Mouse (Mus musculus) midbrain, embryonic 16.5 days (tissue): ENCODE results near the gene Tgfbr1. TPM values are rescaled to one million over a fixed set of nuclear protein-coding genes. Genes with fewer than 3 reads are reported as not detected.

Experiments
- ATAC-seq: fragments of 200-750 bp; cut with Nextera tagmentation; 2 replicates; pipeline ENCODE4 v1.8.0; 2017; ENCODE audit warnings: moderate TSS enrichment
- H3K27ac ChIP-seq: fragments of 300-500 bp; sonication (generic); 2 replicates; pipeline ENCODE4 v1.5.1; 2014; ENCODE audit warnings: mild to moderate bottlenecking, low read length, mixed read lengths
- H3K27me3 ChIP-seq: fragments of 300-500 bp; sonication (generic); 2 replicates; pipeline ENCODE4 v1.6.1; 2014; ENCODE audit warnings: low read depth, low read length, mixed read lengths; ENCODE audit not compliant: control insufficient read depth, insufficient read depth
- H3K36me3 ChIP-seq: fragments of 300-500 bp; sonication (generic); 2 replicates; pipeline ENCODE4 v1.6.1; 2014; ENCODE audit warnings: mild to moderate bottlenecking, low read length, moderate library complexity, mixed read lengths; ENCODE audit not compliant: control insufficient read depth, insufficient read depth
- H3K4me1 ChIP-seq: fragments of 300-500 bp; sonication (generic); 2 replicates; pipeline ENCODE4 v1.6.1; 2014; ENCODE audit warnings: mild to moderate bottlenecking, low read length, mixed read lengths; ENCODE audit not compliant: control insufficient read depth, insufficient read depth
- H3K4me2 ChIP-seq: fragments of 300-500 bp; sonication (generic); 2 replicates; pipeline ENCODE4 v1.6.1; 2014; ENCODE audit warnings: mild to moderate bottlenecking, low read length, mixed read lengths
- H3K4me3 ChIP-seq: fragments of 300-500 bp; sonication (generic); 2 replicates; pipeline ENCODE4 v1.5.1; 2014; ENCODE audit warnings: low read depth, mild to moderate bottlenecking, low read length, moderate library complexity, mixed read lengths
- H3K9ac ChIP-seq: fragments of 300-500 bp; sonication (generic); 2 replicates; pipeline ENCODE4 v1.6.1; 2014; ENCODE audit warnings: low read depth, low read length, mixed read lengths
- H3K9me3 ChIP-seq: fragments of 300-500 bp; sonication (generic); replicated peaks from 2 replicates; pipeline ENCODE4 v1.6.1; 2014; ENCODE audit warnings: mild to moderate bottlenecking, low read length, mixed read lengths; ENCODE audit not compliant: control insufficient read depth, poor library complexity, severe bottlenecking
- WGBS: fragments of 180-500 bp; shearing (Covaris S2); extraction: QIAGEN DNeasy Blood & Tissue Kit; methylation state at CpG from one replicate; pipeline ENCODE4 v1.1.7; 2014; 5-methylcytosine and 5-hydroxymethylcytosine counted together
- polyA plus RNA-seq: library from polyadenylated mRNA; unstranded; fragments of >200 nt; fragmentation: Nextera tagmentation; extraction: Ambion mirVana; gene quantifications from 2 replicates; pipeline ENCODE4 v1.2.1, GENCODE M21; 2015

Gene Tgfbr1
- polyA plus RNA-seq, 1 experiment from 2014 or later = 30.2 TPM

- no peak for ATAC-seq
- H3K4me1 ChIP-seq = no peaks in the 10 kb centered on the region
- no peaks in the 10 kb centered on the region for H3K27me3 ChIP-seq
- no peak overlapping the region for H3K27ac ChIP-seq
- no peak overlapping the region for H3K4me2 ChIP-seq
- no peaks in the 10 kb centered on the region for H3K36me3 ChIP-seq
- no peaks in the 10 kb centered on the region for H3K9me3 ChIP-seq
- H3K9ac ChIP-seq = no peak overlapping the region
- WGBS = 76% methylated on average over 2 of the region's 2 CpGs
- no peak overlapping the region for H3K4me3 ChIP-seq
Measured at GRCm38 (mm10) chr4:47315458-47315857, 37.6 kb upstream of the Tgfbr1 start.

GRCm38 (mm10) chr4:47316432-47316831 is 36.6 kb upstream of the Tgfbr1 start:
- Histone ChIP-seq H3K36me3 (no peaks in the 10 kb centered on the region), H3K9me3 (no peaks in the 10 kb centered on the region), H3K4me2 (no peak overlapping the region), H3K9ac (no peak overlapping the region), H3K27me3 (no peaks in the 10 kb centered on the region), H3K4me1 (no peaks in the 10 kb centered on the region), H3K27ac (no peak overlapping the region), H3K4me3 (no peak overlapping the region)
- no peak for ATAC-seq
- WGBS = 88% methylated on average over 6 of the region's 6 CpGs

GRCm38 (mm10) chr4:47319561-47320321 is 33.3 kb upstream of the Tgfbr1 start:
- H3K9ac ChIP-seq = no peak overlapping the region
- no peak for ATAC-seq
- no peak overlapping the region for H3K27ac ChIP-seq
- no peaks in the 10 kb centered on the region for H3K27me3 ChIP-seq
- H3K4me3 ChIP-seq = no peak overlapping the region
- H3K9me3 ChIP-seq = no peaks in the 10 kb centered on the region
- no peaks in the 10 kb centered on the region for H3K36me3 ChIP-seq
- WGBS = 92% methylated on average over 9 of the region's 10 CpGs
- no peak overlapping the region for H3K4me2 ChIP-seq
- no peaks in the 10 kb centered on the region for H3K4me1 ChIP-seq

GRCm38 (mm10) chr4:47322315-47322714 is 30.7 kb upstream of the Tgfbr1 start:
- Histone ChIP-seq H3K9me3 (no peaks in the 10 kb centered on the region), H3K4me1 (no peaks in the 10 kb centered on the region), H3K27ac (no peak overlapping the region), H3K4me3 (no peak overlapping the region), H3K9ac (no peak overlapping the region), H3K36me3 (no peaks in the 10 kb centered on the region), H3K4me2 (no peak overlapping the region), H3K27me3 (no peaks in the 10 kb centered on the region)
- 81% methylated on average over 3 of the region's 3 CpGs for WGBS
- no peak for ATAC-seq

GRCm38 (mm10) chr4:47324206-47324605 is 28.8 kb upstream of the Tgfbr1 start:
- ATAC-seq = no peak
- Histone ChIP-seq H3K4me1 (no peaks in the 10 kb centered on the region), H3K36me3 (no peaks in the 10 kb centered on the region), H3K9me3 (no peaks in the 10 kb centered on the region), H3K4me2 (no peak overlapping the region), H3K27ac (no peak overlapping the region), H3K27me3 (no peaks in the 10 kb centered on the region), H3K9ac (no peak overlapping the region), H3K4me3 (no peak overlapping the region)
- 100% methylated on average over 1 of the region's 1 CpGs for WGBS

- Histone ChIP-seq H3K27me3 (no peaks in the 10 kb centered on the region), H3K9ac (no peak overlapping the region), H3K36me3 (no peaks in the 10 kb centered on the region), H3K4me3 (no peak overlapping the region), H3K4me2 (no peak overlapping the region), H3K27ac (no peak overlapping the region), H3K9me3 (no peaks in the 10 kb centered on the region), H3K4me1 (no peaks in the 10 kb centered on the region)
- 80% methylated on average over 3 of the region's 3 CpGs for WGBS
- ATAC-seq = no peak
Measured at GRCm38 (mm10) chr4:47327782-47328181, 25.2 kb upstream of the Tgfbr1 start.

- H3K27ac ChIP-seq = no peak overlapping the region
- no peak overlapping the region for H3K9ac ChIP-seq
- 17% methylated on average over 1 of the region's 1 CpGs for WGBS
- H3K36me3 ChIP-seq = no peaks in the 10 kb centered on the region
- H3K27me3 ChIP-seq = no peaks in the 10 kb centered on the region
- H3K4me2 ChIP-seq = no peak overlapping the region
- H3K4me3 ChIP-seq = no peak overlapping the region
- no peaks in the 10 kb centered on the region for H3K9me3 ChIP-seq
- H3K4me1 ChIP-seq = no peaks in the 10 kb centered on the region
- ATAC-seq = no peak
Measured at GRCm38 (mm10) chr4:47329285-47329684, 23.7 kb upstream of the Tgfbr1 start.

- no peak for ATAC-seq
- H3K9me3 ChIP-seq = no peaks in the 10 kb centered on the region
- 94% methylated on average over 13 of the region's 13 CpGs for WGBS
- no peaks in the 10 kb centered on the region for H3K27me3 ChIP-seq
- H3K4me2 ChIP-seq = no peak overlapping the region
- H3K4me1 ChIP-seq = no peaks in the 10 kb centered on the region
- H3K36me3 ChIP-seq = no peaks in the 10 kb centered on the region
- no peak overlapping the region for H3K4me3 ChIP-seq
- no peak overlapping the region for H3K27ac ChIP-seq
- H3K9ac ChIP-seq = no peak overlapping the region
Measured at GRCm38 (mm10) chr4:47330378-47331052, 22.5 kb upstream of the Tgfbr1 start.

- no peaks in the 10 kb centered on the region for H3K9me3 ChIP-seq
- no peaks in the 10 kb centered on the region for H3K4me1 ChIP-seq
- ATAC-seq = no peak
- no peak overlapping the region for H3K4me3 ChIP-seq
- H3K27ac ChIP-seq = no peak overlapping the region
- no peak overlapping the region for H3K9ac ChIP-seq
- 87% methylated on average over 6 of the region's 6 CpGs for WGBS
- H3K4me2 ChIP-seq = no peak overlapping the region
- no peaks in the 10 kb centered on the region for H3K27me3 ChIP-seq
- no peaks in the 10 kb centered on the region for H3K36me3 ChIP-seq
Measured at GRCm38 (mm10) chr4:47332812-47333343, 20.1 kb upstream of the Tgfbr1 start.
